In genomic region chr9:120120503-120120902, GRCm38 (mm10) we compare ENCODE assay signal across 24 mouse cellular contexts. TPM values are rescaled to one million over a fixed set of nuclear protein-coding genes. Genes with fewer than 3 reads are reported as not detected.
A peak's percentile ranks its signal among the peaks of the same experiment; 100 is the strongest.
DNase-seq lines count a peak whose midpoint lies in the region; ATAC-seq and TF ChIP-seq lines count a peak whose summit lies in the region.
"Had no signal": no experiment of that assay in that cellular context is flagged by ENCODE, and none has a peak within 500 bp of the region (broad histone marks: within the 10 kb centered on the region; RNA-seq: fewer than 3 reads in every experiment).

No protein-coding gene starts in this region.

- no peaks in the 10 kb centered on the region for H3K27me3 ChIP-seq in liver, embryonic 12.5 days (replicated peaks)
- no peaks in the 10 kb centered on the region for H3K27me3 ChIP-seq in liver, embryonic 11.5 days (replicated peaks; ENCODE audit: control insufficient read depth, insufficient read depth, low read length)
- no peaks in the 10 kb centered on the region for H3K27me3 ChIP-seq in liver, embryonic 15.5 days
- H3K27me3 ChIP-seq in liver, postnatal 0 days (ENCODE audit: insufficient read depth, low read length) = no peaks in the 10 kb centered on the region
- H3K27me3 ChIP-seq: embryonic facial prominence, embryonic 13.5 days; embryonic facial prominence, embryonic 15.5 days; forebrain, embryonic 12.5 days had no signal

- H3K9ac ChIP-seq in liver, embryonic 12.5 days = peak overlapping the region; percentile 25
- H3K9ac ChIP-seq in liver, embryonic 11.5 days (ENCODE audit: low read depth, low read length) = no peak overlapping the region
- H3K9ac ChIP-seq in liver, embryonic 15.5 days = no peak overlapping the region
- no peak overlapping the region for H3K9ac ChIP-seq in liver, postnatal 0 days (replicated peaks)
- H3K9ac ChIP-seq: embryonic facial prominence, embryonic 13.5 days; embryonic facial prominence, embryonic 15.5 days; forebrain, embryonic 12.5 days had no signal

- peaks cover 65% of the 10 kb centered on the region for H3K4me1 ChIP-seq in liver, embryonic 12.5 days
- peaks cover 24% of the 10 kb centered on the region for H3K4me1 ChIP-seq in liver, embryonic 11.5 days (replicated peaks; ENCODE audit: control insufficient read depth, insufficient read depth, low read length)
- peaks cover 56% of the 10 kb centered on the region for H3K4me1 ChIP-seq in liver, embryonic 15.5 days (replicated peaks)
- H3K4me1 ChIP-seq in liver, postnatal 0 days (ENCODE audit: insufficient read depth) = peaks cover 13% of the 10 kb centered on the region
- H3K4me1 ChIP-seq: embryonic facial prominence, embryonic 13.5 days; embryonic facial prominence, embryonic 15.5 days; forebrain, embryonic 10.5 days; forebrain, embryonic 12.5 days had no signal

- 90% methylated on average over 7 of the region's 7 CpGs for WGBS in liver, embryonic 12.5 days (ENCODE audit: insufficient replicate concordance)
- 94% methylated on average over 7 of the region's 7 CpGs for WGBS in liver, embryonic 11.5 days
- 94% methylated on average over 7 of the region's 7 CpGs for WGBS in liver, embryonic 15.5 days (ENCODE audit: insufficient replicate concordance)
- 92% methylated on average over 7 of the region's 7 CpGs for WGBS in liver, postnatal 0 days (ENCODE audit: insufficient replicate concordance)

- peaks cover 85% of the 10 kb centered on the region for H3K36me3 ChIP-seq in liver, embryonic 12.5 days
- peaks cover 59% of the 10 kb centered on the region for H3K36me3 ChIP-seq in liver, embryonic 11.5 days (ENCODE audit: control insufficient read depth, insufficient read depth, low read length)
- peaks cover 88% of the 10 kb centered on the region for H3K36me3 ChIP-seq in liver, embryonic 15.5 days (replicated peaks)
- H3K36me3 ChIP-seq in liver, postnatal 0 days (replicated peaks; ENCODE audit: insufficient read depth, low read length) = peaks cover 75% of the 10 kb centered on the region

- no peak for TF ChIP-seq EP300 in liver, postnatal 0 days (IDR thresholded peaks at IDR 0.05; ENCODE audit: low read depth)

- peak overlapping the region; percentile 94; the same call in 1 of the 2 replicates for H3K4me2 ChIP-seq in liver, embryonic 12.5 days
- no peak overlapping the region for H3K4me2 ChIP-seq in liver, embryonic 11.5 days
- H3K4me2 ChIP-seq in liver, embryonic 15.5 days = peak overlapping the region; percentile 13
- H3K4me2 ChIP-seq in liver, postnatal 0 days (ENCODE audit: low read depth, low read length) = no peak overlapping the region
- H3K4me2 ChIP-seq: embryonic facial prominence, embryonic 13.5 days; embryonic facial prominence, embryonic 15.5 days; forebrain, embryonic 12.5 days had no signal

- H3K27ac ChIP-seq in liver, embryonic 12.5 days = peak overlapping the region; percentile 52
- H3K27ac ChIP-seq in liver, embryonic 11.5 days (ENCODE audit: low read depth, low read length) = no peak overlapping the region
- H3K27ac ChIP-seq in liver, embryonic 15.5 days (replicated peaks) = peak overlapping the region; percentile 45
- no peak overlapping the region for H3K27ac ChIP-seq in liver, postnatal 0 days (ENCODE audit: low read depth)
- H3K27ac ChIP-seq: embryonic facial prominence, embryonic 13.5 days; embryonic facial prominence, embryonic 15.5 days; forebrain, embryonic 10.5 days; forebrain, embryonic 12.5 days had no signal

- peak; percentile 52 for DNase-seq in heart, adult 11 months
- no peak for DNase-seq in heart, adult 9 months (ENCODE audit: low spot score in 2 of 2)
- DNase-seq in liver, embryonic 11.5 days (ENCODE audit: low spot score) = no peak
- no peak for DNase-seq in liver, postnatal 0 days
- DNase-seq: adrenal gland, adult 2 months; adrenal gland, postnatal 10 days; adrenal gland, postnatal 25 days; cerebellum, adult 11 months; cerebellum, adult 18-20 months; cerebellum, adult 8-10 months; cerebellum, adult 9-11 months; cerebellum, postnatal 14 days; cerebellum, postnatal 36 days; embryo, embryonic 11 days had no signal

- H3K9me3 ChIP-seq in liver, embryonic 12.5 days (replicated peaks) = no peaks in the 10 kb centered on the region
- H3K9me3 ChIP-seq in liver, embryonic 11.5 days (ENCODE audit: control insufficient read depth, low read length) = no peaks in the 10 kb centered on the region
- no peaks in the 10 kb centered on the region for H3K9me3 ChIP-seq in liver, embryonic 15.5 days (replicated peaks)
- no peaks in the 10 kb centered on the region for H3K9me3 ChIP-seq in liver, postnatal 0 days (ENCODE audit: low read length)
- H3K9me3 ChIP-seq: embryonic facial prominence, embryonic 13.5 days; embryonic facial prominence, embryonic 15.5 days; forebrain, embryonic 10.5 days; forebrain, embryonic 12.5 days had no signal

- TF ChIP-seq CTCF in liver, postnatal 0 days (IDR thresholded peaks at IDR 0.05; ENCODE audit: low read depth) = no peak

- no peak for ATAC-seq in liver, embryonic 12.5 days
- no peak for ATAC-seq in liver, embryonic 11.5 days (replicated peaks; ENCODE audit: low FRiP score)
- no peak for ATAC-seq in liver, embryonic 15.5 days (ENCODE audit: insufficient read depth)
- ATAC-seq in liver, postnatal 0 days = no peak
- ATAC-seq: forebrain, embryonic 14.5 days; forebrain, embryonic 16.5 days had no signal

- no peak overlapping the region for H3K4me3 ChIP-seq in liver, embryonic 12.5 days
- H3K4me3 ChIP-seq in liver, embryonic 11.5 days (ENCODE audit: low read depth, low read length) = no peak overlapping the region
- H3K4me3 ChIP-seq in liver, embryonic 15.5 days (replicated peaks) = no peak overlapping the region
- no peak overlapping the region for H3K4me3 ChIP-seq in liver, postnatal 0 days (ENCODE audit: low read depth, low read length)
- H3K4me3 ChIP-seq: embryonic facial prominence, embryonic 13.5 days; embryonic facial prominence, embryonic 15.5 days; forebrain, embryonic 10.5 days; forebrain, embryonic 12.5 days had no signal

RNA-seq across cellular contexts. Expression of gene Rpsa, which starts 7.0 kb away (rescaled TPM):
- 1,191 and 1,263 TPM in 2 replicates for polyA plus RNA-seq in liver, embryonic 12.5 days (2016; fragmentation: Nextera tagmentation; extraction: Ambion mirVana)
- polyA plus RNA-seq in liver, embryonic 11.5 days (2014; fragmentation: Nextera tagmentation; extraction: Ambion mirVana) = 1,895 and 1,977 TPM in 2 replicates
- 830 and 871 TPM in 2 replicates for polyA plus RNA-seq in liver, embryonic 15.5 days (2015; fragmentation: Nextera tagmentation; extraction: Ambion mirVana)
- polyA plus RNA-seq in liver, postnatal 0 days (2015; fragmentation: Nextera tagmentation; extraction: Ambion mirVana) = 681 and 692 TPM in 2 replicates

RNA-seq across cellular contexts. Expression of gene Slc25a38, which starts 10.3 kb away (rescaled TPM):
- 142 and 144 TPM in 2 replicates for polyA plus RNA-seq in liver, embryonic 12.5 days (2016; fragmentation: Nextera tagmentation; extraction: Ambion mirVana)
- polyA plus RNA-seq in liver, embryonic 11.5 days (2014; fragmentation: Nextera tagmentation; extraction: Ambion mirVana) = 138 and 147 TPM in 2 replicates
- 130 and 137 TPM in 2 replicates for polyA plus RNA-seq in liver, embryonic 15.5 days (2015; fragmentation: Nextera tagmentation; extraction: Ambion mirVana)
- 44.8 and 48.9 TPM in 2 replicates for polyA plus RNA-seq in liver, postnatal 0 days (2015; fragmentation: Nextera tagmentation; extraction: Ambion mirVana)

RNA-seq across cellular contexts. Expression of gene Ccr8, which starts 28.6 kb away (rescaled TPM):
- polyA plus RNA-seq in liver, embryonic 12.5 days (2016; fragmentation: Nextera tagmentation; extraction: Ambion mirVana) = not detected in 2 replicates
- not detected in 2 replicates for polyA plus RNA-seq in liver, embryonic 11.5 days (2014; fragmentation: Nextera tagmentation; extraction: Ambion mirVana)
- polyA plus RNA-seq in liver, embryonic 15.5 days (2015; fragmentation: Nextera tagmentation; extraction: Ambion mirVana) = 0.07 TPM in 1 of 2 replicates, not detected in the other
- polyA plus RNA-seq in liver, postnatal 0 days (2015; fragmentation: Nextera tagmentation; extraction: Ambion mirVana) = not detected in 2 replicates
- polyA plus RNA-seq: adrenal gland, adult 2 months; C2C12; embryonic facial prominence, embryonic 11.5 days; forebrain, embryonic 10.5 days; forebrain, embryonic 12.5 days; forebrain, embryonic 14.5 days; forebrain, embryonic 16.5 days had no signal

RNA-seq across cellular contexts. Expression of gene Mobp, which starts 29.0 kb away (rescaled TPM):
- polyA plus RNA-seq in liver, embryonic 12.5 days (2016; fragmentation: Nextera tagmentation; extraction: Ambion mirVana) = not detected in 2 replicates
- polyA plus RNA-seq in liver, embryonic 11.5 days (2014; fragmentation: Nextera tagmentation; extraction: Ambion mirVana) = not detected in 2 replicates
- polyA plus RNA-seq in liver, embryonic 15.5 days (2015; fragmentation: Nextera tagmentation; extraction: Ambion mirVana) = not detected in 2 replicates
- polyA plus RNA-seq in liver, postnatal 0 days (2015; fragmentation: Nextera tagmentation; extraction: Ambion mirVana) = not detected in 2 replicates
- polyA plus RNA-seq: adrenal gland, adult 2 months; C2C12; embryonic facial prominence, embryonic 13.5 days had no signal

RNA-seq across cellular contexts. Expression of gene Cx3cr1, which starts 50.8 kb away (rescaled TPM):
- polyA plus RNA-seq in liver, embryonic 12.5 days (2016; fragmentation: Nextera tagmentation; extraction: Ambion mirVana) = 5.4 and 6.0 TPM in 2 replicates
- polyA plus RNA-seq in liver, embryonic 11.5 days (2014; fragmentation: Nextera tagmentation; extraction: Ambion mirVana) = 5.7 and 7.0 TPM in 2 replicates
- 2.7 and 3.5 TPM in 2 replicates for polyA plus RNA-seq in liver, embryonic 15.5 days (2015; fragmentation: Nextera tagmentation; extraction: Ambion mirVana)
- polyA plus RNA-seq in liver, postnatal 0 days (2015; fragmentation: Nextera tagmentation; extraction: Ambion mirVana) = 1.8 and 2.2 TPM in 2 replicates

Comparison
In these comparisons a context has a peak if more than half of its experiments do, and no peak if none do; other contexts are left out.
1. H3K27ac ChIP-seq: peak in liver, embryonic 12.5 days (single experiment) and liver, embryonic 15.5 days (single experiment); none in liver, embryonic 11.5 days (single experiment) and liver, postnatal 0 days (single experiment).
2. H3K4me2 ChIP-seq: peak in liver, embryonic 12.5 days (single experiment) and liver, embryonic 15.5 days (single experiment); none in liver, embryonic 11.5 days (single experiment) and liver, postnatal 0 days (single experiment).